Mouse (Mus musculus): ENCODE measurements around the gene Ecm1. TPM values are rescaled to one million over a fixed set of nuclear protein-coding genes. Genes with fewer than 3 reads are reported as not detected.

The Ecm1 gene
- total and polyA plus RNA-seq, 2 experiments, result 48.1 to 374 TPM

- no peak overlapping the region for H3K9ac ChIP-seq (ENCODE audit: low read depth, low read length)
- 97% methylated on average over 4 of the region's 4 CpGs for WGBS
- DNase-seq (ENCODE audit: extremely low read depth, low read depth, low spot score), result no peak
These were observed 30.3 kb downstream of the Ecm1 start for GRCm38 (mm10) chr3:95709044-95709443.

GRCm38 (mm10) chr3:95707497-95707896, 31.9 kb downstream of the Ecm1 start:
- Histone ChIP-seq H3K27me3 (ENCODE audit: control insufficient read depth, insufficient read depth, low read length) (no peaks in the 10 kb centered on the region), H3K4me1 (ENCODE audit: control insufficient read depth, insufficient read depth, low read length) (no peaks in the 10 kb centered on the region), H3K4me3 (ENCODE audit: insufficient read depth, low read depth, low read length) (no peak overlapping the region), H3K36me3 (ENCODE audit: control insufficient read depth, insufficient read depth, low read length) (no peaks in the 10 kb centered on the region), H3K79me2 (ENCODE audit: control insufficient read depth, insufficient read depth, low read length) (no peaks in the 10 kb centered on the region), H3K9ac (ENCODE audit: low read depth, low read length) (no peak overlapping the region), H3K27ac (replicated peaks; ENCODE audit: insufficient read depth, low read depth, low read length) (no peak overlapping the region)
- 93% methylated on average over 7 of the region's 7 CpGs for WGBS
- no peak for DNase-seq (ENCODE audit: extremely low read depth, low read depth, low spot score)
- TF ChIP-seq POLR2A (IDR thresholded peaks at IDR 0.05; ENCODE audit: extremely low read depth, insufficient read depth, low read length) (no peak), CTCF (IDR thresholded peaks at IDR 0.05; ENCODE audit: low read depth, low read length) (no peak)

More at GRCm38 (mm10) chr3:95709044-95709443, 30.3 kb downstream of the Ecm1 start:
- no peaks in the 10 kb centered on the region for H3K36me3 ChIP-seq (ENCODE audit: control insufficient read depth, insufficient read depth, low read length)
- H3K79me2 ChIP-seq (ENCODE audit: control insufficient read depth, insufficient read depth, low read length), result no peaks in the 10 kb centered on the region
- H3K4me1 ChIP-seq (ENCODE audit: control insufficient read depth, insufficient read depth, low read length), result no peaks in the 10 kb centered on the region
- no peaks in the 10 kb centered on the region for H3K27me3 ChIP-seq (ENCODE audit: control insufficient read depth, insufficient read depth, low read length)
- TF ChIP-seq POLR2A (IDR thresholded peaks at IDR 0.05; ENCODE audit: extremely low read depth, insufficient read depth, low read length) (no peak), CTCF (IDR thresholded peaks at IDR 0.05; ENCODE audit: low read depth, low read length) (no peak)
- H3K27ac ChIP-seq (replicated peaks; ENCODE audit: insufficient read depth, low read depth, low read length), result no peak overlapping the region
- no peak overlapping the region for H3K4me3 ChIP-seq (ENCODE audit: insufficient read depth, low read depth, low read length)

- no peaks in the 10 kb centered on the region for H3K79me2 ChIP-seq (ENCODE audit: control insufficient read depth, insufficient read depth, low read length)
- no peak for TF ChIP-seq POLR2A (IDR thresholded peaks at IDR 0.05; ENCODE audit: extremely low read depth, insufficient read depth, low read length)
- TF ChIP-seq CTCF (IDR thresholded peaks at IDR 0.05; ENCODE audit: low read depth, low read length), result no peak
- no peaks in the 10 kb centered on the region for H3K27me3 ChIP-seq (ENCODE audit: control insufficient read depth, insufficient read depth, low read length)
- no peaks in the 10 kb centered on the region for H3K36me3 ChIP-seq (ENCODE audit: control insufficient read depth, insufficient read depth, low read length)
- no peak overlapping the region for H3K27ac ChIP-seq (replicated peaks; ENCODE audit: insufficient read depth, low read depth, low read length)
- WGBS, result 94% methylated on average over 4 of the region's 4 CpGs
- no peak overlapping the region for H3K9ac ChIP-seq (ENCODE audit: low read depth, low read length)
- no peak for DNase-seq (ENCODE audit: extremely low read depth, low read depth, low spot score)
- H3K4me1 ChIP-seq (ENCODE audit: control insufficient read depth, insufficient read depth, low read length), result peaks cover 2% of the 10 kb centered on the region; the same call in 1 of the 2 replicates
- no peak overlapping the region for H3K4me3 ChIP-seq (ENCODE audit: insufficient read depth, low read depth, low read length)
These were observed 33.1 kb downstream of the Ecm1 start for GRCm38 (mm10) chr3:95706273-95706672.

GRCm38 (mm10) chr3:95704612-95705011, 34.8 kb downstream of the Ecm1 start:
- Histone ChIP-seq H3K36me3 (ENCODE audit: control insufficient read depth, insufficient read depth, low read length) (no peaks in the 10 kb centered on the region), H3K79me2 (ENCODE audit: control insufficient read depth, insufficient read depth, low read length) (no peaks in the 10 kb centered on the region), H3K9ac (ENCODE audit: low read depth, low read length) (no peak overlapping the region), H3K4me3 (ENCODE audit: insufficient read depth, low read depth, low read length) (no peak overlapping the region), H3K27ac (replicated peaks; ENCODE audit: insufficient read depth, low read depth, low read length) (no peak overlapping the region), H3K4me1 (ENCODE audit: control insufficient read depth, insufficient read depth, low read length) (peaks cover 5% of the 10 kb centered on the region; the same call in 1 of the 2 replicates), H3K27me3 (ENCODE audit: control insufficient read depth, insufficient read depth, low read length) (no peaks in the 10 kb centered on the region)
- WGBS, result 96% methylated on average over 4 of the region's 4 CpGs
- DNase-seq (ENCODE audit: extremely low read depth, low read depth, low spot score), result no peak
- TF ChIP-seq CTCF (IDR thresholded peaks at IDR 0.05; ENCODE audit: low read depth, low read length), result no peak
- no peak for TF ChIP-seq POLR2A (IDR thresholded peaks at IDR 0.05; ENCODE audit: extremely low read depth, insufficient read depth, low read length)

GRCm38 (mm10) chr3:95703276-95703675, 36.1 kb downstream of the Ecm1 start:
- Histone ChIP-seq H3K36me3 (ENCODE audit: control insufficient read depth, insufficient read depth, low read length) (no peaks in the 10 kb centered on the region), H3K27ac (replicated peaks; ENCODE audit: insufficient read depth, low read depth, low read length) (no peak overlapping the region), H3K4me3 (ENCODE audit: insufficient read depth, low read depth, low read length) (no peak overlapping the region), H3K27me3 (ENCODE audit: control insufficient read depth, insufficient read depth, low read length) (no peaks in the 10 kb centered on the region), H3K9ac (ENCODE audit: low read depth, low read length) (no peak overlapping the region), H3K79me2 (ENCODE audit: control insufficient read depth, insufficient read depth, low read length) (no peaks in the 10 kb centered on the region), H3K4me1 (ENCODE audit: control insufficient read depth, insufficient read depth, low read length) (peaks cover 5% of the 10 kb centered on the region; the same call in 1 of the 2 replicates)
- 57% methylated on average over 3 of the region's 3 CpGs for WGBS
- DNase-seq (ENCODE audit: extremely low read depth, low read depth, low spot score), result no peak
- no peak for TF ChIP-seq CTCF (IDR thresholded peaks at IDR 0.05; ENCODE audit: low read depth, low read length)

DNA sequence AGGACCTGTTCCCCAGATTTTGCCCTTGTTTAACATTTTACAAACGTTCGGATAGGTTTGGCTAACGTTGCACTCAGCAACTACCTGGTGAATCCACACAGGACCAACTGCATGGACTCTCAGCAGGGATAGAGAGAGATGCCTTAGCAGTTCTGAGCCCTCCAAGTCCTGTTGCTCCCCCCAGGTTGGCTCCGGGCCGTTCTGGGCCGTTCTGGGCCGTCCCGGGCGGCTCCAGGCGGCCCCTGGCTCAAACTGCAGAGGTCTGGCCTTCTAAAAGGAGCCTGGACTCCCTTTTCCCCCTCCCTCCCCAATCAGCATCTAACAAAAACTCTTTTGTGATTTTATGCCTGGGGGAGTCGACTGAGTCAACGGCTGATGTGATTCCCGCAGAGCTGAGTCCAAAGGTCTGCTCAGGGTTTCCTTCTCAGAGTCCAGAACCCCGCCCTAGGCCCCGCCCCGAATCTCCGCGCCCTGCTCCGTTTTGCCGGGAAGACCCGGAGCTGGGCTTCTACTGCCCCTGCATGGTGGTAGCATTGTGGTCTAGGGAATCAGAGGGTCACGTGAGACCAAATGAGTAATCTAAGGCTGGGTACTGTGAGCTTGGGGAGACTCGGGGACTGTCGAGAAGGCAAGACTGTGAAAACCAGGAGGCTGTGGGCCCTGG, 37.4 kb downstream of the Ecm1 start:
- no peaks in the 10 kb centered on the region for H3K36me3 ChIP-seq (ENCODE audit: control insufficient read depth, insufficient read depth, low read length)
- H3K27me3 ChIP-seq (ENCODE audit: control insufficient read depth, insufficient read depth, low read length), result no peaks in the 10 kb centered on the region
- 18% methylated on average over 24 of the region's 24 CpGs for WGBS
- peak; percentile 57 for DNase-seq (ENCODE audit: extremely low read depth, low read depth, low spot score)
- peak overlapping the region; percentile 21; the same call in 1 of the 2 replicates for H3K27ac ChIP-seq (replicated peaks; ENCODE audit: insufficient read depth, low read depth, low read length)
- H3K4me3 ChIP-seq (ENCODE audit: insufficient read depth, low read depth, low read length), result no peak overlapping the region; the same call in 1 of the 2 replicates
- H3K9ac ChIP-seq (ENCODE audit: low read depth, low read length), result peak overlapping the region; percentile 53
- no peaks in the 10 kb centered on the region for H3K79me2 ChIP-seq (ENCODE audit: control insufficient read depth, insufficient read depth, low read length)
- H3K4me1 ChIP-seq (ENCODE audit: control insufficient read depth, insufficient read depth, low read length), result peaks cover 5% of the 10 kb centered on the region; the same call in 1 of the 2 replicates
- TF ChIP-seq POLR2A (IDR thresholded peaks at IDR 0.05; ENCODE audit: extremely low read depth, insufficient read depth, low read length) (no peak), CTCF (IDR thresholded peaks at IDR 0.05; ENCODE audit: low read depth, low read length) (0 out of 2 replicates have a peak, but pooled peaks have one; percentile 11)

Data from liver, adult 2 months (tissue).